Mouse (Mus musculus) kidney, adult 2 months (tissue): Measurements from ENCODE around the gene Ubr3. TPM values are rescaled to one million over a fixed set of nuclear protein-coding genes. Genes with fewer than 3 reads are reported as not detected.

Experiments used
- DNase-seq: peaks from one replicate; pipeline ENCODE4 v3.0.0; 2021
- H3K27ac ChIP-seq: fragments of 200-500 bp; 2 replicates; pipeline ENCODE4 v1.5.1; 2012; ENCODE audit warnings: low read depth, low read length, control low read depth, inconsistent platforms; ENCODE audit not compliant: insufficient read depth
- H3K27me3 ChIP-seq: fragments of 200-500 bp; replicated peaks from 2 replicates; pipeline ENCODE4 v1.6.1; 2012; ENCODE audit warnings: mild to moderate bottlenecking, moderate library complexity, low read length, inconsistent platforms; ENCODE audit not compliant: control insufficient read depth, insufficient read depth
- H3K36me3 ChIP-seq: fragments of 200-500 bp; 2 replicates; pipeline ENCODE4 v1.6.1; 2012; ENCODE audit warnings: mild to moderate bottlenecking, moderate library complexity, low read length, inconsistent platforms; ENCODE audit not compliant: control insufficient read depth, insufficient read depth
- H3K4me1 ChIP-seq: fragments of 200-500 bp; 2 replicates; pipeline ENCODE4 v1.6.1; 2011; ENCODE audit warnings: low read length; ENCODE audit not compliant: control insufficient read depth, insufficient read depth
- H3K4me3 ChIP-seq: fragments of 200-500 bp; 2 replicates; pipeline ENCODE4 v1.5.1; 2011; ENCODE audit warnings: mild to moderate bottlenecking, low read depth, low read length, control low read depth; ENCODE audit not compliant: insufficient read depth
- CTCF ChIP-seq: fragments of 200-500 bp; conservative IDR thresholded peaks from 2 replicates; pipeline ENCODE4 v1.5.1; 2011; ENCODE audit warnings: low read depth, mild to moderate bottlenecking, control low read depth, low read length, moderate library complexity, mixed read lengths; ENCODE audit not compliant: insufficient read depth, insufficient read length
- POLR2A ChIP-seq: fragments of 200-500 bp; IDR thresholded peaks from one replicate; pipeline ENCODE4 v1.6.1; 2011; ENCODE audit warnings: low read depth, low read length, control low read depth
- WGBS: fragments of 180-500 bp; shearing (Covaris S2); methylation state at CpG from one replicate; pipeline ENCODE4 v1.1.7; 2018; 5-methylcytosine and 5-hydroxymethylcytosine counted together
- polyA plus RNA-seq: library from polyadenylated mRNA; depleted of rRNA; stranded (reverse); fragments of >200 nt; gene quantifications from 2 replicates; pipeline ENCODE4 v1.2.3, GENCODE M21; 2012

The Ubr3 gene
- polyA plus RNA-seq, 1 experiment, result 17.8 TPM

GRCm38 (mm10) chr2:69862117-69862657 is 34.9 kb upstream of the Ubr3 start:
- Histone ChIP-seq H3K4me1 (peaks cover 6% of the 10 kb centered on the region; the same call in 1 of the 2 replicates), H3K27ac (peak overlapping the region; percentile 55), H3K36me3 (peaks cover 3% of the 10 kb centered on the region; the same call in 1 of the 2 replicates), H3K27me3 (no peaks in the 10 kb centered on the region), H3K4me3 (peak overlapping the region; percentile 92)
- no peak for DNase-seq
- WGBS, result under 1% methylated on average over 13 of the region's 13 CpGs
- TF ChIP-seq POLR2A (no peak), CTCF (no peak)

GRCm38 (mm10) chr2:69883990-69884391 is 13.1 kb upstream of the Ubr3 start:
- no peaks in the 10 kb centered on the region for H3K27me3 ChIP-seq
- H3K36me3 ChIP-seq, result no peaks in the 10 kb centered on the region
- no peak overlapping the region for H3K4me3 ChIP-seq
- WGBS, result 78% methylated on average over 2 of the region's 2 CpGs
- no peak overlapping the region for H3K27ac ChIP-seq
- 0 out of 2 replicates have a peak, but pooled peaks cover 2% of the 10 kb centered on the region for H3K4me1 ChIP-seq
- DNase-seq, result peak; percentile 17
- TF ChIP-seq CTCF (0 out of 2 replicates have a peak, but pooled peaks have one; percentile 8), POLR2A (no peak)

- TF ChIP-seq POLR2A (no peak), CTCF (no peak)
- H3K27ac ChIP-seq, result no peak overlapping the region
- peak overlapping the region; percentile 86; the same call in 1 of the 2 replicates for H3K4me3 ChIP-seq
- H3K36me3 ChIP-seq, result no peaks in the 10 kb centered on the region
- 25% methylated on average over 6 of the region's 6 CpGs for WGBS
- H3K4me1 ChIP-seq, result 0 out of 2 replicates have a peak, but pooled peaks cover 2% of the 10 kb centered on the region
- DNase-seq, result no peak
- H3K27me3 ChIP-seq, result no peaks in the 10 kb centered on the region
These were observed 12.5 kb upstream of the Ubr3 start for GRCm38 (mm10) chr2:69884581-69884980.

- WGBS, result 6% methylated on average over 12 of the region's 12 CpGs
- DNase-seq, result no peak
- Histone ChIP-seq H3K4me3 (peak overlapping the region; percentile 86), H3K36me3 (no peaks in the 10 kb centered on the region), H3K27me3 (no peaks in the 10 kb centered on the region), H3K4me1 (0 out of 2 replicates have a peak, but pooled peaks cover 2% of the 10 kb centered on the region), H3K27ac (no peak overlapping the region)
- TF ChIP-seq POLR2A (no peak), CTCF (no peak)
These were observed 12.0 kb upstream of the Ubr3 start for GRCm38 (mm10) chr2:69885050-69885449.

GRCm38 (mm10) chr2:69885451-69886305 is 11.4 kb upstream of the Ubr3 start, which contains the start of gene Mettl5:
TSS of gene Mettl5 (minus strand) at chr2:69885615.
- TF ChIP-seq POLR2A (peak; percentile 84), CTCF (peak; percentile 49)
- Histone ChIP-seq H3K27me3 (no peaks in the 10 kb centered on the region), H3K4me1 (0 out of 2 replicates have a peak, but pooled peaks cover 2% of the 10 kb centered on the region), H3K4me3 (peak within 1 kb of the TSS; percentile 86), H3K27ac (peak within 1 kb of the TSS; percentile 27; the same call in 1 of the 2 replicates), H3K36me3 (no peaks in the 10 kb centered on the region)
- DNase-seq, result peak; percentile 93
- WGBS, result 1% methylated on average over 45 of the region's 45 CpGs

GRCm38 (mm10) chr2:69888957-69889356 is 8.1 kb upstream of the Ubr3 start:
- no peak overlapping the region for H3K27ac ChIP-seq
- WGBS, result 68% methylated on average over 2 of the region's 2 CpGs
- H3K36me3 ChIP-seq, result no peaks in the 10 kb centered on the region
- H3K27me3 ChIP-seq, result no peaks in the 10 kb centered on the region
- H3K4me3 ChIP-seq, result no peak overlapping the region
- TF ChIP-seq CTCF, result no peak
- no peak for TF ChIP-seq POLR2A
- no peak for DNase-seq
- 0 out of 2 replicates have a peak, but pooled peaks cover 2% of the 10 kb centered on the region for H3K4me1 ChIP-seq

GRCm38 (mm10) chr2:69890843-69891242 is 6.2 kb upstream of the Ubr3 start:
- Histone ChIP-seq H3K27ac (no peak overlapping the region), H3K36me3 (no peaks in the 10 kb centered on the region), H3K27me3 (no peaks in the 10 kb centered on the region), H3K4me1 (no peaks in the 10 kb centered on the region), H3K4me3 (no peak overlapping the region)
- 47% methylated on average over 7 of the region's 7 CpGs for WGBS
- DNase-seq, result no peak
- no peak for TF ChIP-seq CTCF
- no peak for TF ChIP-seq POLR2A
